Mouse (Mus musculus) lung, adult 18-20 months (tissue): ENCODE measurements at regions not wholly inside any gene's neighbourhood (a gene's known extent, or its start where the extent isn't known, plus 50 kb on each side); places are given as distances from the start of the nearest gene placed in this dataset.
"Not testable (repeated sequence)": the region's sequence is repeated elsewhere in the genome, so short reads cannot be mapped to it uniquely, and the experiment has no call there.

Experiments used
- DNase-seq, 2 experiments: peaks; one replicate each; pipeline ENCODE4 v3.0.0; 2022; ENCODE audit warnings: mixed read lengths in 2 of 2

GRCm38 (mm10) chr8:109320955-109321354 is 172.9 kb upstream of the Pmfbp1 start:
- no peak for DNase-seq

DNA sequence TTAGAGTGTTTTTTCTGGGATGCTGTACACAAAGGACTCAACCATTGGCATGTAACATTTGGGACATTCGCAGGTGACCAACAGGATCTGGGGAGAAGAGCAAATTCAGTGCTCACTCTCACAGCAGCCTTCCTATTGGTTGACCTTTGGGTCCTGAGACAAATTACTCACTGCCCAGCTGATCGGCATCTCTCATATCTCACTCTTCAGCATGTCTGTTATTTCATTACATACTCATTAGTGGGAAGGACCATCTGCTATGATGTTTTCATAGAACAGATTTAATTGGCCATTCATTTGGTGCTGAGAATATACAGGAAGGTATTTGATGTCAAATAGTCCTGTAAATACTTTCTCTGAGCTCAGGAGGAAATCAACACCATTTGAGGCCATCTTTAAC is 170.5 kb upstream of the Pmfbp1 start:
- no peak for DNase-seq

DNA sequence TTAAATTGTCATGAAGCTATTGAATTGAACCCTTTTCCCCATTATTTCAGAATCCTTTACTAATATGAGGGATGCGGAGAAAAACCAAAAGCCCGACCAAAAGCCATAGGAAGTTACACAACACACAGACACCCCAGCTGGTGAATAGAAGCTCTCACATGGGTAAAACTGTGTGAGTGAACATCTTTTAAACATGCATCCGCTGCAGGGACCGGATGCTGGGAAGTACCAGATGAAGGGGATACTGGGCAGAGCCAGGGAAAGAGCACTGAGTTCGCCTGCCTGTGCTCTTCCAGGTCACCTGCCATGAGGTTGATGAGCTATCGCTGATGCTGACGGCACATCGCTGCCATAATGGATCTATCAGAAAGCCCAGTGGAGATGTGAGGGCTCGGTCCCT is 169.6 kb upstream of the Pmfbp1 start:
- no peak for DNase-seq

DNA sequence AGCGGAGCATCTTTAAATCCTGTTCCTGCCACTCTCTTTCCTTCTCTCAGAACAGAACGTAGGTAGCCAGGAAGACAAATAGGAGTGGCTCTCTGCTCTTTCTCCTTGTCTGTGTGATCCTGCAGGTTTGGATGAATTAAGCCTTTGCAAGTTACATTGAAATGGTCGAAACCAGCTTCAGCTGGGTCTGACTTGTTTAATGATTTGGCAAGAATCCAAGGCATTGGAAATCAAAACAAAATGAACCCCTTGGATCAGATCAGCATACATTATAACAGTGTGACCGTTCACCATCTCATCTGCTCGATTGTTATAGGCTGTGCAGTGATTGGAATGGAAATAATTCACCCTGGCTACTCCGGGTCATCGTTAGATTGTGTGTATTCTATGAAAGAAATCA is 157.6 kb upstream of the Pmfbp1 start:
- DNase-seq, result no peak

DNA sequence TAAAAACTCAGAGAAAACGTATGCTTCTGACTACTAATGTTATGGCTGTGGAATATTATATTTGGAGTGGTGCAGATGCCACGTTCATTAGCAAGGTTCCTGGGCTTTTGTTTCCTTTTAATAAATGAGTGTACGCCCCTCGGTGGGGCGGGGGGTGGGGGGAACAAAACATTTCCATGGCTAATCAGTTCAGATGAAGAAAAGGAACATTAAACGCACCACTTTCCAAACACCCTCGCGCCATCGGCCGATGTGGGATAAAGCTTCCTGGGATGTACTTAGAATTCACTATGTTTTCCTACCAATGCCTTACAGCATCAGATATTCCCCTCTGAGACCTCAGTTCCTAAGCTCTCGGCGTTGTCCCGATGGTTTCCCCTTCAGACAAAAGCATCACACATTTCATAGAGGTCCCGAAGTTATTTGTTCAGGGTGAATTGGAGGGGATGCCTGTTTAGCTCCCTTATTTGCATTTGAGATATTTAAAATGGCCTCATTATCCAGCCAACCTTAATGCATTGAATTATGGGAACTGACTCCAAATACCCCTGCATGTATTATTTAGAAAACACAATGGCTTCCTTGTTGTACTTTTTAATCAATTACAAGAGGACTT is 155.5 kb upstream of the Pmfbp1 start:
- DNase-seq, result no peak

DNA sequence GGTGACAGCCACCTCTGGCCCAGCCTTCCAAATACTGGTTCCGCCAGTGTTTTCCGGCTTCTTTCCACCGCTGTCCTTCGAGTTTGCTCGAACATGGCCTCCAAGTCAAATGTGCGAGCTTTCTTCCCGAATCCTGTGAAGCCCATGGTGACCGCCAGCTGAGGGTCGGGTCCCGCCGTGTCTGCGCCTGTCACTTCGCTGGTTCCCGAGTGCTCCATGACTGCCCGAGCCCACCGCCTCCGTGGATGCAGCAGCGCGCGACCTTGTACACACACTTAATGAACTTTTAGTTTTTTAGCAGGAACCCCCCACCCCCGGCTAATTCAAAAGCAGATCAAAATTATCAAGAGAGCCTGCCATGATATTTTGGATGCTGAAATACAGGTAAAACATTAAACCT is 153.2 kb upstream of the Pmfbp1 start:
- DNase-seq, result not testable (repeated sequence)

GRCm38 (mm10) chr8:109355168-109355567 is 138.7 kb upstream of the Pmfbp1 start:
- DNase-seq, result no peak

- DNase-seq, result no peak
These were observed 134.3 kb upstream of the Pmfbp1 start for GRCm38 (mm10) chr8:109359396-109360051.

GRCm38 (mm10) chr8:109360081-109360715 is 133.6 kb upstream of the Pmfbp1 start:
- no peak for DNase-seq

DNA sequence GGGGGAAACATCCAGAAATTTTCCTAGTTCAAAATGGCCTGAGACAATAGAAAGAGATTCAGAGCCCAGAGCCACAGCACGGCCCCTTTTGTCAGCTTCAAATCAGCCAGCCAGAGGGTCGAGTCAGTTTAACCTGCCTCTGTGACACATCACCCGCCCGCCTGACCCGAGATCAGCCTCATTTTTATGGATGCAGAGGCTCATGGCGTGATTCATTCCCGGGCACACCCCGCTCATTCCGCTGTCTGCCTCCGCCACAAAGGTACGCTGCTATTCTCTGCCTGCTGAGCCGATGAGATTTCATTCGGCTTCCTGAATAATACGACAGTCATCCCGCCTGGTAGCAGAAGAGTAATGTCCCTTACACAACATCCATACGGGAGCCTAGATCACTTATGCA is 132.9 kb upstream of the Pmfbp1 start:
- DNase-seq, result no peak

DNA sequence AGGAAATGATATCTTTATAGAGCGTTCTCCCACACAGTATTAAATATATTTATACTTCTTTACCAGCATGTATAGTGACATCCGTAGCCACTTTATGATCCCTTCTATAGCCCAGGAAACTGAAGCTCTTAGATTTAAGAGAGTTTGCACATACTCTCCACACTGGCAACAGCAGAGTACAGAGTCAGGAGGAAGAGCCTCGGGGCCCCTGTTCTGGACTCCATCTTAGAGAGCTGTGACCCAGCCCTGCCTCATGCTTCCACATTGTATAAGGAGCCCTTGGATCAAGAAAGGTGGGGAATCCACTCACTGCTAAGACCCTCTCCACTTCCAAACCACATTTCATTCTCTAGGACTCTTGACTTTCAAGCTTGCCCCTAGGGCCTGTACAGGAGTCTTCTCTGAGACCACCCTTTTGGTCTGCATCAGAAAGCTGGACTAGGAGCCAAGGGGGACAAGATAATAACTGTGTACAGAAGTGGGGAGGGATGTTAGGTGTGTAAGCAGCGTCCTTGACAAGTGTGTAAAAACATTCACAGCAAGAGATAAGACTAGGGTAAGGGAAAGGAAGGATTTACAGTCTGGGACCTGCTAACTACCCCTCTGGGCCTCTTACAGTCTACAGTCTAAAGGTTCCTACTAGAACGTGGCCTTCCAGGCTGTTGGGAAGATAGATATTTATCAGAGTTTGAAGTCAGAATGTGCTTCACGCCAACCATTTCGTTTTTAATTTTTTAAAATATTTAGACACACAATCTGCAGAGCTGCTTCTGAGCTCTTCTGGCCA is 132.1 kb upstream of the Pmfbp1 start:
- DNase-seq, result no peak

DNA sequence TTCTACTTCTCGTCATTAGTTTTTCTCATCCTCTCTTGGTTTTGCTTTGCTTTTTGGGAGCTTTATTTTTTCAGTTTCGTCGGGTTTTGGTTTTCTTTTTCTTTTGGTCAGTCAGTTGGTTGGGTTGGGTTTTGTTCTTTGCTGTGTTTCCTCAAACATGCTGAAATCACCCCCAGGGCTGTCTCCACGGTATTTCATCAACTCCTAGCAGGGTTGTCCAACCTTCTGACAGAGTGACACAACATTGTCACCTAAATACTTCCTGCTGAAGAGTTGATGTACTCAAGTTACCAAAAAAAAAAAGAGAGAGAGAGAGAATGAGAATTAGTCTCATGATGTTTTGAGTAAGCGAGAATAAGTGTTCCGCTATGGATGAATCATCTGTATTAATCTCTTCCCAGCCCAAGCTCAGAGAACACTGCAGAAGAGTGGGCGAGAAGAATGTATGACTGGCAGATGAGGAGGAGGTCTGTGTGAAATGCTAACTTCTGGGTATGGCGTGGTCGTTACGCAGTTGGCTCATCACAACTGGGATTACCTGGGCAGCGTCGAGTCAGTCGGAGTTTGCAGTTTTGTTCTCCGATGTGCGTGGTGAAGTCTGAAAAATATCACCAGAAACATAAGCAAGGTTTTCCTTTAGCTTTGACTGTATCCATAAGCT is 130.5 kb upstream of the Pmfbp1 start:
- no peak for DNase-seq

- DNase-seq, result no peak
These were observed 119.8 kb upstream of the Pmfbp1 start for GRCm38 (mm10) chr8:109373977-109374376.

DNA sequence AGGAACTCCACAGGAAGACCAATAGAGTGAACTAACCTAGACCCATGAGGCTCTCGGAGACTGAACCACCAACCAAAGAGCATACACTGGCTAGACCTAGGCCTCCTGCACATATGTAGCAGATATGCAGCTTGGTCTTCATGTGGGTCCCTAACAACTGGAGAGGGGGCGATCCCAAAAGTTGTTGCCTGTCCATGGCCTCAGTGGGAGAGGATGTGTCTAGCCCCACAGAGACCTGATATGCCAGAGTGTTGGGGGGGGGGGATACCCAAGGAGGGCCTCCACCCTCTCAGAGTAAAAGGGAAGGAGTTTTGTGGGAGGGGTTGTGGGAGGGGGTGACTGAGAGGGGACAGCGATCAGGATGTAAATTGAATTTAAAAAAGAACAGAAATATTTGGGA is 108.9 kb upstream of the Pmfbp1 start:
- no peak for DNase-seq

DNA sequence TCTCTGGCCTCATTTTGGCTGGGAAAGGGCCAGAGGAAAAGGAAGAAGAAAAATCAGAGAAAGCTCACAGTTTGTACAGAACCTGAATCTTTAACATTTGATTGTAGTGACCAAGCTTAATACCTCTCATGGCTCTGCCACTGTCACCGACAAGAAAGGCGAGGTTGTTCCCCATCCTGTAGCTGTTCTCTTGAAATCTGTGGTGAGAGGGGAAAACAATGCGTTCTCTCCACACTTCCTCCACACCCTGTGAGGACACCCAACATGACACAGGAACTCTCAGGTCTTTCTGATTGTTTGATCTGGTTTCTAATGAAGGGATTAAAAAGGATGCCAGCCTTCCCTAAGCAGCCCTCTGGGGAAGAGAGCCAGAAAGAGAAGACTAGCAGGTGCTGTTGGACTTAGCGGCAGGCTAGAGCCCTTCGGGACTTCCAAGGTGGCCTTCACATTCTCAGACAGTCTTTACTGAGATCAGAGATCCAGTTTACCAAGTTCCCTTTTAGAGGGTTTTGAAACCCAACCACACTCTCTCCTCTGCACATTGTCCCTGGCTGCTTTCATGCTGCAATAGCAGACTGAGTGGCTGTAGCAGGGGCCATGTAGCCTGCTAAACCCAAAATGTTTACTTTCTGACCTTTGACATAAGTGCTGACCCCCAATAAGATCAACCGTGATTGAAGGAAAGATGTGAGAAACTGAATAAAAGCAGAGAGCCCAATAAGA is 98.5 kb upstream of the Pmfbp1 start:
- DNase-seq, result no peak

- DNase-seq, result no peak
These were observed 94.2 kb upstream of the Pmfbp1 start for GRCm38 (mm10) chr8:109399616-109400015.

- DNase-seq, result no peak
These were observed 93.6 kb upstream of the Pmfbp1 start for GRCm38 (mm10) chr8:109400192-109400591.

DNA sequence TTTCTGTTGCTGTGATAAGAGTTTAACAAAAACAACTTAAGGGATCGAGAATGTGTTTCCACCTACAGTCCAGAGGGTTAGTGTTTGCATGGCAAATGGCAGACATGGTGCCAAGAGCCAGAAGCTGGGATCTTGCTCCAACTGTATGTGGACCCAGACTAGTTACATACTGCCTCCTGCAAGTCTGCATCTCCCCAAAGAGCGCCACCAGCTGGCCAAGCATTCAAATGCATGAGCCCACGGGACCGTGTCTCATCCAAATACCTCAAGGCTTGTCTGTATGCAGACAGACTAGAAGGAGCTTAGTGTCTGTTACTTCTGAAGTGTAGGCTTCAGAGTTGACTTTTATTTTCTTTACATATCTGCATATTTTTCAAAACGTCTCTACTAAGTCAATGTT is 85.9 kb upstream of the Pmfbp1 start:
- DNase-seq, result no peak

DNA sequence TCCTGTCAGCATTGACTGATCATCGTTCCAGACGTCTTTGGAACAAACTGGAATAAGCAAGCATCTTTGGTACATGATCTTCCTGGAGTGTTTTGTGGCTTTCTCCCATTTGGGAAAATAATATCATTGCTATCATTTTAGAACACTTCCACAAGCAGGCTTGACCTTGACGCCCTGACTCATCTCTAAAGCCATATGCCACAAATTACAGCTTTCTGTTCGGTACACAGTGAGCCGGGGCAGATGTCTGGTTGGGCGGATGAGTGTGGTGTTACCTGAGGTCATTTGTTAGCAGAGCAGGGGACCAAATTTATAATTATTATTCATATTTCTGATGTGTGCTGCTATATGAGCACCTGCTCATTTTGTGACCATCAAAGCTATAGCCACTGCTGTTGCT is 83.3 kb upstream of the Pmfbp1 start:
- DNase-seq, result no peak

GRCm38 (mm10) chr8:109413386-109413785 is 80.4 kb upstream of the Pmfbp1 start:
- DNase-seq, result no peak

GRCm38 (mm10) chr8:109415315-109415714 is 78.5 kb upstream of the Pmfbp1 start:
- no peak for DNase-seq

GRCm38 (mm10) chr8:109415906-109416305 is 77.9 kb upstream of the Pmfbp1 start:
- DNase-seq, result no peak
